15 mouse cellular contexts compared by ENCODE assay signal in genomic region chr9:42036885-42037284, GRCm38 (mm10).
DNase-seq lines count a peak whose midpoint lies in the region; ATAC-seq and TF ChIP-seq lines count a peak whose summit lies in the region.
"Had no signal": no experiment of that assay in that cellular context is flagged by ENCODE, and none has a peak within 500 bp of the region (broad histone marks: within the 10 kb centered on the region; RNA-seq: fewer than 3 reads in every experiment).

No protein-coding gene starts in this region.

- H3K4me1 ChIP-seq in kidney, embryonic 14.5 days (ENCODE audit: control insufficient read depth, insufficient read depth, low read length): no peaks in the 10 kb centered on the region
- H3K4me1 ChIP-seq in lung, postnatal 0 days (ENCODE audit: insufficient read depth, low read depth, low read length): peaks cover 5% of the 10 kb centered on the region; the same call in 1 of the 2 replicates

- TF ChIP-seq EP300 in lung, postnatal 0 days (IDR thresholded peaks at IDR 0.05): no peak

- no peaks in the 10 kb centered on the region for H3K9me3 ChIP-seq in kidney, embryonic 14.5 days (ENCODE audit: control insufficient read depth, low read length)
- H3K9me3 ChIP-seq in lung, postnatal 0 days (ENCODE audit: low read length): no peaks in the 10 kb centered on the region
- H3K9me3 ChIP-seq: embryonic facial prominence, embryonic 12.5 days; forebrain, embryonic 15.5 days; heart, embryonic 13.5 days had no signal

- no peak for ATAC-seq in kidney, embryonic 14.5 days (ENCODE audit: low FRiP score, low TSS enrichment)
- ATAC-seq in lung, postnatal 0 days: no peak
- ATAC-seq: forebrain, embryonic 15.5 days had no signal

- H3K36me3 ChIP-seq in kidney, embryonic 14.5 days (ENCODE audit: control insufficient read depth, insufficient read depth, low read length): no peaks in the 10 kb centered on the region; the same call in 1 of the 2 replicates
- H3K36me3 ChIP-seq in lung, postnatal 0 days (ENCODE audit: insufficient read depth, low read length): no peaks in the 10 kb centered on the region
- H3K36me3 ChIP-seq: embryonic facial prominence, embryonic 12.5 days; forebrain, embryonic 15.5 days; heart, embryonic 13.5 days had no signal

- H3K4me3 ChIP-seq in kidney, embryonic 14.5 days (ENCODE audit: low read length): no peak overlapping the region
- no peak overlapping the region for H3K4me3 ChIP-seq in lung, postnatal 0 days (ENCODE audit: low read depth, low read length)
- H3K4me3 ChIP-seq: embryonic facial prominence, embryonic 12.5 days; forebrain, embryonic 15.5 days; heart, embryonic 13.5 days had no signal

- no peak for TF ChIP-seq CTCF in lung, postnatal 0 days (IDR thresholded peaks at IDR 0.05)

- DNase-seq in kidney, adult 11 months: peak; percentile 82
- DNase-seq in lung, postnatal 36 days: peak; percentile 28
- DNase-seq in lung, postnatal 0 days (ENCODE audit: low spot score): no peak
- DNase-seq in kidney, postnatal 14 days: peak; percentile 56
- peak; percentile 5 for DNase-seq in yolk sac, embryonic 10.5 days (ENCODE audit: low spot score)
- no peak for DNase-seq in urinary bladder, postnatal 25 days (ENCODE audit: low spot score)
- DNase-seq in adrenal gland, postnatal 10 days: no peak
- DNase-seq: adrenal gland, postnatal 25 days; gastrocnemius, postnatal 36 days; heart, adult 11 months; heart, postnatal 36 days had no signal

- no peak overlapping the region for H3K4me2 ChIP-seq in kidney, embryonic 14.5 days (replicated peaks; ENCODE audit: low read depth, low read length)
- H3K4me2 ChIP-seq in lung, postnatal 0 days (replicated peaks; ENCODE audit: low read depth, low read length): no peak overlapping the region
- H3K4me2 ChIP-seq: embryonic facial prominence, embryonic 12.5 days; forebrain, embryonic 15.5 days; heart, embryonic 13.5 days had no signal

- H3K27me3 ChIP-seq in kidney, embryonic 14.5 days (ENCODE audit: control insufficient read depth, insufficient read depth, low read length): no peaks in the 10 kb centered on the region
- no peaks in the 10 kb centered on the region for H3K27me3 ChIP-seq in lung, postnatal 0 days (replicated peaks; ENCODE audit: insufficient read depth, low read length)
- H3K27me3 ChIP-seq: embryonic facial prominence, embryonic 12.5 days; forebrain, embryonic 15.5 days had no signal

- 94% methylated on average over 11 of the region's 11 CpGs for WGBS in kidney, embryonic 14.5 days
- WGBS in lung, postnatal 0 days: 83% methylated on average over 11 of the region's 11 CpGs

- no peak overlapping the region for H3K9ac ChIP-seq in kidney, embryonic 14.5 days (ENCODE audit: low read depth, low read length)
- H3K9ac ChIP-seq in lung, postnatal 0 days (replicated peaks; ENCODE audit: low read depth): no peak overlapping the region
- H3K9ac ChIP-seq: embryonic facial prominence, embryonic 12.5 days; forebrain, embryonic 15.5 days; heart, embryonic 13.5 days had no signal

- H3K27ac ChIP-seq in kidney, embryonic 14.5 days (ENCODE audit: low read depth, low read length): no peak overlapping the region
- H3K27ac ChIP-seq in lung, postnatal 0 days (ENCODE audit: low read length): no peak overlapping the region
- H3K27ac ChIP-seq: embryonic facial prominence, embryonic 12.5 days; forebrain, embryonic 15.5 days; heart, embryonic 13.5 days had no signal

Comparison
In these comparisons a context has a peak if more than half of its experiments do, and no peak if none do; other contexts are left out.
1. DNase-seq: peak in kidney, adult 11 months (single experiment), lung, postnatal 36 days (single experiment), kidney, postnatal 14 days (single experiment) and yolk sac, embryonic 10.5 days (single experiment); none in lung, postnatal 0 days (single experiment), urinary bladder, postnatal 25 days (single experiment) and adrenal gland, postnatal 10 days (single experiment).